Mouse (Mus musculus) adrenal gland, postnatal 10 days (tissue): ENCODE results near the gene Fscn3. TPM values are rescaled to one million over a fixed set of nuclear protein-coding genes. Genes with fewer than 3 reads are reported as not detected.

Experiments
- DNase-seq: peaks from one replicate; pipeline ENCODE4 v3.0.0; 2021; ENCODE audit warnings: mixed read lengths
- total RNA-seq, 2 experiments: library from RNA; stranded (reverse); gene quantifications; 2 replicates each; pipeline ENCODE4 v1.2.3; 2021

Gene Fscn3
- total RNA-seq, 2 experiments from 2014 or later, result 0.27 TPM; not detected in 1

DNA sequence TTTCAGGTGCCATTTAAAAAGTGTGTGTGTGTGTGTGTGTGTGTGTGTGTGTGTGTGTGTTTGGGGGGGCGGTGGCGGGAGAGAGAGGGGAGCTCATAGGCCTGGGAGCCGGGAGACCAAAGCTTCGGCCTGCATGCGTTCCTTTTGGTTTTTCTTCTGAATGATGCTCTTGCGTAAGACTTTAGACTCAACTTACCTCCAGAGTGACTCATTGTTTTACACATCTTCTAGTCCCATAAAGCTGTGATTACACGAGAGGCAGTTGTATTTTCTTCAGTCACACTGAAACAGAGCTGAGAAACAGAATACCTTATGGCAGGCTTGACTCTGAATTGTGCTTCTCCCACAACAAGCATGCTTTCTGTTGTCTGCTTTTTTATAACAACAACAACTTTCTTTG, 59.3 kb downstream of the Fscn3 start:
- no peak for DNase-seq

Other genes starting within 250 kb of the Fscn3 start
- gene Zfp800, start 29.8 kb upstream of the Fscn3 start, total RNA-seq, result 10 to 100 TPM; 18.4 to 20.1 TPM
- gene Arf5, start 4.2 kb upstream of the Fscn3 start, total RNA-seq, result 100 to 1,000 TPM; 178 to 190 TPM
- gene Gcc1, start 601 bp downstream of the Fscn3 start, total RNA-seq, result 10 to 100 TPM; 12.2 to 12.7 TPM
- not detected for gene Pax4, start 21.6 kb downstream of the Fscn3 start, total RNA-seq
- 100 to 1,000 TPM; 114 to 117 TPM for gene Snd1, start 47.4 kb downstream of the Fscn3 start, total RNA-seq